Mouse (Mus musculus): Measurements from ENCODE around the gene Islr2.

The Islr2 gene

DNA sequence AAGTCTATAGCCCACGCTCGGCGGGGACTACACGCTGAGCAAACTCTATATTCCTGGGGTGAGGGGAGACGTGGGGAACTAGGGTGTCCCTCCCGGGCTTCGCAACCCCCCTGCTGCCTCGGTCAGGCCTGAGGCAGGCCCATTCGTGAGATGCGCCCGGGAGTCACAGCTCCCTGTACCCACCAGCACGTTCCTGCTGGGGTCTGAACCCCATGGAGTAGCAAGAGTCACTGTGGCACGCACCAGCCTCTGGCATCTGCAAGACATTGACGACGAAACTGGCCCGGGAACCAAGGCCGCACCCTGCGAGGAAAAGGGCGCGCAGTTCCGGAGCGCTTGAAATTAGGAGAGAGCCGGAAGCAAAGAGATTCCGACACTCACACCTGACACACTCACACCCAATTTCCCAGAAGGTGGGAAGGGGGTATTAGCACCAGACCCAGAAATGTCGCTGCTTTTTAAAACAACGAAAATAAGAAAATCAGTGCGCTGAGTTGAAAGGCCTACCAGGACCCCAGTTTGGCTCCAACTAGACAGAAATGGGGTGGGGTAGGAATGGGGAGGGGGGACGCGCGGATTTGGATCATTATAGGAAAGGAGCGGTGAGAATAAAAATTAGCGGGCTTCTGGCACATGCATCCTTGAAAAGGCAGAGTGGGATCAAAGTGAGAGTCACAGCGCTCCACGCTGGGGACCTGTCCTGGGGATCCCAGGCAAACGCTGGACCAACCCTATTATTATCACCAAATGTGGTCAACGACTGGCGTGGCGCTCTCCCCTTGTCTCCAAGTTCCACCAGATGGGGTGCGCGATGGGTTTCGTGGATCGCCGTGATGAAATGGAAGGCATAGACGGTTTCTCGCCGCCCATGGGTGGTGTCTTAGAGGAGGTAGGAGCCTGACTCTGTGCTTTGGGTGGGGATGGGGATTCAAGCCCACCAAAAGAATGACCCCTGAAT, 7.2 kb downstream of the Islr2 start:
- no peak for DNase-seq (ENCODE audit: low spot score)

DNA sequence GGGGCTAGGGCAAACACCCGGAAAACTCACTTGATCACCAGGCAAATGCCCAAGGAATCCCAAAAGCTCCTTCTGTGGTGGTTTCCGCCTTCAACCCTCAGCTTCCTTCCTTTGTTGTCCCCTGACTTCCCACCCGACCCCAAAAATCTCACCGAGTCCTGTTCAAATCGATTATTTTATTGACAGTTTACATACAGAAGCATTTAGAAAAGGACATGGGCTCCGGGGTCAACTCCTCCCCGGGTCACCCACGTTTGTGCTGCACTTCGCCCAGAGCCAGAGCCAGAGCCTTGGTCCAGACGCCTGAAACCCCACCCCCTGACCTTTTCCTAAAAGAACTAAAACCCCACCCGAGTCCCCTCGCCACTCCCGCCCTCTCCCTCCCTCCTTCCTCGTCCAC, 8.0 kb downstream of the Islr2 start:
- no peak for DNase-seq (ENCODE audit: low spot score)

DNA sequence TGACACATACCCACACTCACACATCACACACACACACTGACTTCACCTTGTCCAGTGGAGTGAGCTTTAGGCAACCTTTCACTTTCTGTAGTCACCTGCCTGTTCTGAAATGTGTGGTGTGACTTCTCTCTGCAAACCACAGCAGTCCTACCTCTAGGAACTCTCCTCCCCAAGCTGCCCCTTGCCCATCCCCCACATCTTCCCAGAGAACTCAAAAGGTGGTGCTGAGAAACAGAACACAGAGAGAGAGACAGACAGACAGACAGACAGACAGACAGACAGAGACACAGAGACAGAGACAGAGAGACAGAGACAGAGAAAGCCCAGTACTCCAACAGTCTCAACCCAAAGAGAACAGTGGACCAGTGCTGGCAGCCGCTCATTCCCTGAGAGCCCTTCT, 8.4 kb downstream of the Islr2 start:
- no peak for DNase-seq (ENCODE audit: low spot score)

DNA sequence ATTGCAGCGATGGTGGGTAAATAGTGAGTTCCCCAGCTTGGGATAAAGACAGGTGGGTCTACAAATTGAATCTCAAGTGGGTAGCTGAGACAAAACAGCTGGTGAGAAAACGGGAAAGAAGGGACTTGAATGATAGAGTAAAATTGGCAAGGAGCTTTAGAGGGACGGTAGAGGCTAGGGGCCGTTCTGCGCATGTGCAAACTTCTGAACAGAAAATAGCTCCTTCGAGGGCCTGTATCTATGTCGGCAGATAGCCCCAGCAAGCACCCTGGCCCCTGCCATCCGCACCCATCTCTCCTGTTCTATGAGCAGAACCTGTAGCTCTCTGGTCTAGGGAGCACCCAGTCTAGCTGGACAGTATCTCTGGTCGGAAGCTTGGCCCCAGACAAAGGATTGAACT, 9.9 kb downstream of the Islr2 start:
- no peak for DNase-seq (ENCODE audit: low spot score)

DNA sequence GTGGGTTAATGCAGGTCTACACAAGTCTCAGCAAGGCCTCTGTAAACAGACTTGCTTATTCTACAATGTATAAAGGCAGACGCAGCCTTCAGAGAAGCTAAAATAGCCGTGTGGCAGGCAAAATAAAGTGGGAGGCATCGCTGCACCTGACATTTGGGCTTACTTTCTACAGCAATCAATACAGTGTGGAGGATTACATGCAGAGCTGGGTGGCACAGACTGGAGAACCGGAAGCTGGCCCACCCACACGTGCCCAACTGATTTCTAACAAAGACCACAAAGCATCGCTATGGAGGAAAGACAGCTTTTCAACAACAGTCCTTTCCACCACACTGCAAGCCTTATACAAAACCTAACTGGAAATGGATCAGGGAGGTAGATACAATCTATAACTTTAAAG, 19.7 kb downstream of the Islr2 start:
- no peak for DNase-seq (ENCODE audit: low spot score)

DNA sequence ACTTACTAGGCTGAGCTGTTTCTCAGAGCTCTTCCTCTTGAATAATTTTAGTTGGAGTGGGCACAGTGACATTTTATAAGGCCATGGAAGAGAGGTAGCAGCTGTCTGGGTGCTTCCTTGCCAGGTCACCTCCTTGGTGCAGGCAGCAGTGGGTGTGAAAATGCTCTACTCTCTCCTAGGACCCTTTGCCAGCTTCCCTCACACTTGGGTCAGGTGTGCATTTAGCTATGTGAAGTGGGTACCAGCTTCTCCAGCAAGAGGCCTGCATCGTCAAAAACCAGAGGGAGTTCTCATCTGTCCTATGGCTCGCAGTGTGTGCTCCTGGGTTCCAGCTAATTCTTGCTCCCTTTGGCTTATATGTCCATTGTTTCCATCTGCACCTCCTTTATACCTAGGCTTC, 24.7 kb downstream of the Islr2 start:
- no peak for DNase-seq (ENCODE audit: low spot score)

DNA sequence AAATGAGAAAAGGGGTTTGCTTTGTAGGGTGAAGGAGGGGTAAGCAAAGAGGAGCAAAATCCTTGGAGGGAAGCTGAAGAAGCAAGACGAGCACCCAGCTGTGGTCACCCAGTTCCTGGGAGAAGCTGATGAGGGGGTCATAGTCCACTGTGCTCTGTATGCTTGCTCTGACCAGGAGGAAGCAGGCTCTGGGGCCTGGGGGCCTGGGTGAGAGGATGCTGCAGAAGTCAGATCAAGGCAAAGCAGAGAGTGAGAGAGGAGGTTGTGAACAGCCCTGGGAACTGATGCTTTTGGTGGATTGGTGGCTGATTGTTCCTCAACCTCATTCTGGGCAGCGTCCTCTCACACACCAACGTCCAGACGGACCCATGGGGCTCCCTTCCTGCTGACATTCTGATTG, 27.0 kb downstream of the Islr2 start:
- no peak for DNase-seq (ENCODE audit: low spot score)

DNA sequence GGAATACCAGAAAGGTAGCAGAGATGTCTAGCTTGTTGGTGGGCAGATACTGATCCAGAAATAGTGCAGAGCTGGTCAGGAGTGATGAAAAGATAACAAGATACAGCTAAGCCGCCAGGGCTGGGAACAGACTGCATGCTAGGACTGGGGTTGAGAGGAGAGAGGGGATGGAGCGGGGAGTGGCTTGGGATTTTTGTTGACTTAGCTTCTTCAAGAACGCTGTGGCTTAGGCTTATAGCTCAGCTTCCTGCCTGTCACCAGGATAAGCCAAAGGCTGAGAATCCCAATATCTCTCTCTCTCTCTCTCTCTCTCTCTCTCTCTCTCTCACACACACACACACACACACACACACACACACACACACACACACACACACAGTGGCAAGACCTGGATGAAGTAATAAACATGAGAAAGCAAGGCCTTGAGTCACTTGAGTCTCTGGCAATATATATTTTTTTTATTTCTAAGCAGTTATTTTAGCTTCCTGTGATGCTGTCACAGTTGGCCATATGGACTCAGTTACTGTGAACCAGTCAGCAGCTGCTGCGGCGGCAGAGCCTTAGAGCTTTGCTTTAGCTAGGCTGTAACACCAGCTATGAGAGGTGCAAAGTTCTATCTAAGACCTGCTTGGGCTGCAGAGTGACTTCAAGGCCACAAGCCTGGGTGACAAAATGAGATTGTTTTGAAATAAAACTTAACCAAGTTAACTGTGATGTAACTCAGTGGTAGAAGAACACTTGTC, 28.2 kb downstream of the Islr2 start:
- DNase-seq (ENCODE audit: low spot score): no peak

DNA sequence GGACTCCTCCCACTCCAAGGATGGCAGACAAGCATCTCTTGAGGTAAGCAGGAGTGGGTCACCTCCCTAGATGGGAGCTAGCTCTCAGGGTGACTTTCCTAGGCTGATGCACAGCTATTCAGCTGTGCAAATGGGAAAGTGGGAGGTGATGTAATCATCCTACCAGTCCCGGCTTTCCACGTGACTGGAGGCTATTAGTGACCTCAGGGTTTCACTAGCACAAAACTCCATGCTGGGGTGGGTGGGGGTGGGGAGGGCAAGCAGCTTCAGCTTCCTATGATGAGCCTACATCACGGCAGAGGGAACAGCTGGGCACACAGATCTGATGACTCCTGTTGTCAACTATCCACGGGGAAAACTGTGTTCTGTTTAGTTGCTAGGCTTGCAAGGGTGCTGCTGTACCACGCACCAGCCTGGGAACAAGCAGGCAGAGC, 29.3 kb downstream of the Islr2 start:
- no peak for DNase-seq (ENCODE audit: low spot score)

DNA sequence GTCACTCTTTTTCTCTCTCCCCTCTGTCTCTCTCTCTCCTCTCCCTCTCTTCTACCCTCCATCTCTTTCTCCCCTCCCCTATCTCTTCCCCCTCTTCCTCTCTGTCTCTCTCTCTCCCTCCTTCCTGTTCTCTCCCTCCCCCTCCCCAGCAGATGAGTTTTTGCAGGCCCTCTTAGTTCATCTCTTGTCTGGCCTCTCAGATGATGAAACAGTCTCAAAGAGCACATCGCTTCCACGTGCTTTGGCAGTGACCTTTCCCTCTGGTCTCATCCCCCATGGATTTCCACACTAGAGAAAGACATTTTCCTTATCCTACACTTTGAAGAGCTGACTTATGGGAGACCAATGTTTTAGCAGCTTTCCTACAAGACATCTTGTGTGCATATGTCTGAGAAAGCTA, 31.3 kb downstream of the Islr2 start:
- DNase-seq (ENCODE audit: low spot score): no peak

DNA sequence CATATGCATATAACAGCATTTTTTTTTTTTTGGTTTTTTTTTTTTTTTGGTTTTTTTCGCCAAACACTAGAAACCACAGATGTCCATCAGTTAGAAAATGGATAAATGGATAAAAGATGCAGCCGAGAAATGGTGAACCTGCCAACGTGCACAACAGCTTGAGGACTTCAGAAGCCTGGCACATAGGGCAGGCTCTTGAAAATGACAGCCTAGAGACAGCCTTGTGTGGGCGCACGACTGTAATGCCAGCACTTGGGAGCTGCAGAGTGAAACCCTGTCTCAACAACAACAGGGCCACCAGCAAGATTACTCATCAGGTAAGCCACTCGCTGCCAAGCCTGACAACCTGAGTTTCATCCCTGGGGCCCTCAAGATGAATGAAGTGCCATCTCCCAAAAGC, 34.7 kb downstream of the Islr2 start:
- no peak for DNase-seq (ENCODE audit: low spot score)

DNA sequence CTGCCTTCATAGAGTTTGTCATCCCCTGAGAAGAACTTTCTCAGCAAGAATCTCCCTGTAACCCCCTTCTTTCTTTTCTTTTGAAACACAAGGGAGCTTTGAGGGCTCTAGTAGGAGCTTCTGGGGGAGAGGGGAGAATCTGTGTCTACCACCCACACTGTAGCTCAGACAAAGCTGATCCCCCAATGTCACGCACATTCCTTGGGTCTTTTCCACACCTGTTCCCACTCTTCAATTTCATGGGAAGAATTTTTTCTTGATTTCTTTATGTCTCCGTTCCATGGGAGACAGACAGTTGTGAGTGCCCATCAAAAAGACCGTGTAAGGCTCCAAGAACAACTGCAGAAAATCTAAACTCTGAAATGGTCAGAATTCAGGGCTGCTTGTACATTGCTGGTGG, 35.2 kb downstream of the Islr2 start:
- no peak for DNase-seq (ENCODE audit: low spot score)

DNA sequence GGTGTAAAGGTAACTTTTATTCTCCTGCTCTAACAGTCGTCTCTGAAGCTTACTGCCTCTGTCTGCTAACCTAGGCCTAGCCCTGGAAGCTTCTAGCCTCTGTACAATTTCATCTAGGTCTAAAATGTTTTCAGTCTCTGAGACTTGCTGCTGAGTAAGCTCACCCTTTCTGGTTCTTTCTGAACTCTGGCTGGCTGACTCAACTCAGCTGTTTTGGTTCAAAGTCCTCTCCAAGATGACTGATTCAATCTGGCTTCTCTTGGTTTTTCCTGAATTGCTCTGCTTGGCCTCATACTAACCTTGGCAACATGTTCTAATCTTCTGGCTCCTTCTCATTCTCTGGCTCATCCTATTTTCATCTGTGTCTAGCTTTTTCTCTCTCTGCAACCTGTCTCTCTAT, 38.3 kb downstream of the Islr2 start:
- no peak for DNase-seq (ENCODE audit: low spot score)

DNA sequence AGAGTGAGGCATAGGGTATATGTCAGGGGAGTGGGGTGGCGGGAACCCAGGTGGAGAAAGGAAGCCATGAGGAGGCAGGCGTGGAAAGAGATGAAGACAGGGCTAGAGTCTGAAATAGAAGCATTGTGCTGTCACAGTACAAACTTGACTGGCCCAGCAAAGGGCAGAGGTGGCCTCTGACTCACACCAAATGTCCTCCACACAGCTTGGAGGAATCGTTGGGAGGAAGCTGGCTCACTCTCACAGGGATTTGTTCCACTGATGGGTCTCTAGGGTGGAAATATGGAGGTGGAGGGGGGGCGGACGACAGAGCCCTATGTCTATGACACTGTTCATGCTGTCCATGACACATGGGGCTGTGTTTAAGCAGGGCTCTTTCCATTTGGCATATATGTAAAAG, 41.0 kb downstream of the Islr2 start:
- no peak for DNase-seq (ENCODE audit: low spot score)

DNA sequence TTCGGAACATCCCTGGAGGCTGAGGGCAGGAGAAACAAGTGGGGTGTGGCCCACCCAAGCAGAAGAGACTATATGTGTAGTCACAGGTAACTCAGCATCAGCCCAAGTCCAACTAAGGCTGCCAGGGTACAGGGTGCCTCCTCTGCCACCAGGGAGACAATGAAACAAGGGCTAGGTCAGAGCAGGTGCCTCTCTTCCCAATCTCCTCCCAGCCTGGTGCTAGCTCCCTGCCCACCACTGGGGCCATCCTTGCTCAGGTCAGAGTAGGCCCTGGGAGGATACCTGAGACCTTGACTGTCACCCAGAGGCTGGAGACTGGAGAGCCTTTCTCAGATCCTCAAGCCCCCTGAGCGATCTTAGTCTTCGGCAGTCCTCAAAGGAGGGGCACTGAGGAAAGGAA, 41.9 kb downstream of the Islr2 start:
- DNase-seq (ENCODE audit: low spot score): no peak

DNA sequence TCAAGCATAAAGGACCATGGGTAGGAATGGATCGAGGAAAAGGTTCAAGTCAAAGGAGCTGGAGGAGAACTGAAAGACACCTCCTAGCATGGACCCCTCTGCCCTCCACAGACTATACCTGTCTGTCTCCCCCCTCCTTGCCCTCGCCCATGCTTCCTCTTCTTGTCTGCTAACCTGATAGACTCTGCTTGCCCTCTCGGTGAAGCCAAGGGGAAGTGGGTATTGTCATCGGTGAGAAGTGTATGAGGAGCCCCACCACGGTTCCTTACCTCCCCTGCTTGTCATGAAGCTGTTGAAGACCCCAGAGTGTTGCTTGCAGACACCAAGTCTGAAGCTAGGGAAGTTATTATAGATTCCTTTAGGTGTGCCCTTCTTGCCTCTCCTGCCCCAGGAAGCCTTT, 43.8 kb downstream of the Islr2 start:
- no peak for DNase-seq (ENCODE audit: low spot score)

DNA sequence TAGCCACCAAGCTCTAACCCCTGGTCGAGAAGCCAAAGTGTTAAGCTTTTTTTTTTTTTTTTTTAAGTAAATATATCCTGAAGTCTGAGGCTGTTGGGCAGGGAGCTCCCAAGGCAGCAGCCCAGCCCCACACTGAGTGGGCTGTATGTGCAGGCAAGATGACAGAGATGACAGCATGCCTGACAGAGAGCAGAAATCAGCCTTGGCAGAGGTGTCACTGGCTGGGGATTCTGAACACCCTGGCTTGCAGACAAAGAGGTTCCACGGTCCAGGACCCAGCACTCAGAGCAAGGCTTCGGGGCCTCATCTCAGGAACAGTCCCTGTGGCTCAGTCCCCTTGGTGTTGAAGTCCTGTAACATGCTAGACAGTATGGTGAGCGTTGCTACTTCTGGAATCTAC, 44.3 kb downstream of the Islr2 start:
- DNase-seq (ENCODE audit: low spot score): no peak

DNA sequence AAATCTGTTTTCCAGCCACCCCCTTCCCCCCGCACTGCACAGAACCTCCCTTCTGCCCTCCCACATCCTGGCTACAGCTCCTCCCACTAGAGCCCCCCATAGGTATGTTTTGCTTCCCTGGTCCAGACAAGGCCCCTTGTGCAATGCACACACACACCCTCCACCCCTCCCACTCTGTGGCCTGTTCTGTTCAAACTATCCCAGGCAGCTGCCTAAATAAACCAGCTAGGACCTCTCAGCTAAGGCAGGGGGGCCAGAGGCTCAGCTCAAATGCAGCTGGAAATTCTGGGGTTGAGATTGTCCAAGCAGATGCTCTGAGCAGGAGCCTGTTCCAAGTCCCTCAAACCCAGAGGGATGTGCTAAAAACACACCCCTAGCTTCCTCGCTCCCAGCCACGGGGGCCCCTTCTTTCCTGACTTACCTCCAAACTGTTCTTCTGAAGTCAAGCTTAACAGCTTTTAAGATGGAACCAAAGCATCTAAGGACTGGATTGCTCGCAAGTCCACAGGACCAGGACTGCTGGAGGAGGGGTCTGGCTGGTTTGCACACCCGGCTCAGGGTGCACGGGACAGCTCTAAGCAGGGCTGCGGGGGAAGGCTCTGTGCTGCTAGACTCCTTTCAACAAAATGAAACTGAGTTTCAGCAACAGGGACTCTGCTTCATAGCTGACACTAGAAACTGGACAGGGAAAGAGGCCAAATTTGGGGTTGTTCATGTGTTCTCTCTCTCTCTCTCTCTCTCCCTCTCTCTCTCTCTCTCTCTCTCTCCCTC, 45.4 kb downstream of the Islr2 start:
- no peak for DNase-seq (ENCODE audit: low spot score)

DNA sequence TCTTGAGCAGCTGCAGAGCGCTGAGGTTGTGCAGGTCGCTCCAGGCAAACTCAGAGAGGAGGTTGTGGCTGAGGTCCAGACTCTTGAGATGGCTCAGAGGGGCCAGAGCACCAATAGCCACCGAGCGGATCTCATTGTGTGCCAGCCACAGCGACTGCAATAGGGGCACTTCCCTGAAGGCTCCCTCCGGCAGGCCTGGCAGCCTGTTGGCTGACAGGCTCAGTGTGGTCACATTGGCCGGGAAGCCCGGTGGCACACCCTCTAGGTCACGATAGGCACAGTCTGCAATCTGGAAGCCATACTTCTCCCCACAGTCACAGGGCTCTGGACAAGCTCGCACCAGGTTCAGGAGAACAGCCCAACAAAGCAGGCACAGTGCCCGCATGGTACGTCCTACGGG, 46.3 kb downstream of the Islr2 start:
- no peak for DNase-seq (ENCODE audit: low spot score)

DNA sequence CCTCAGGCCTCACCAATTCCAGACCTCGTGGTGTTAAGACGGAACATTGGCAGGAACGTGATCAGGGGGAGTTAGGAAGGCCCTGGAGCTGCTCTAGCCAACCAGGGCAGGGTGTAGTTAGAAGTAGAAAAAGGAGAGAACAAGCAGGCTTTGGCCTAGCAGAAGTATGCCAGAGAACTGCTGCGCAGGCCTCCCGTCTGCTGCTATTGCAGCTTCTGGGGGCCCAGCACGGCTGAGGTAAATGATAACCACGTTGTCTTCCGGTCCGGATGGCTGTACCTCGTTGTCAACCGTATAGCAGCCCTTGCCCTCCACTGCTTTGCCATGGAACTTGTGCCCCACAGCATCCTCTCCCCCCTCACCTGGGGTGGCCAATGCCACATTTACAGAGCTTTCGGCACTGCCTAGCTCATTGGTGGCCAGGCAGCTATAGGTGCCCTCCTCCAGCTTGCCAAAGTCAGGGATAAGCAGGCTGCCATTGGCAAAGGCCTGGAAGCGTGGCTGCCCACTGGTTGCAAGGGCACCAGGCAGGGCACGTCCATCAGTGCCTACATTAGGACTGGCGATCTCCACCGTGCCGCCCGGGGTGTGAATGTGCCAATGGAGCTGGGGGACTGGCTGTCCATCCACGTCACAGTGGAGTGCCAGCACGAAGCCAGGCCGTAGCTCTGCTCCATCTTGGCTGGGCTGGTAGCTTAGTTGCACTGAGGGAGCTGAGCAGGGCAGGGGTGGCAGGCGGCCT, 47.1 kb downstream of the Islr2 start:
- no peak for DNase-seq (ENCODE audit: low spot score)

DNA sequence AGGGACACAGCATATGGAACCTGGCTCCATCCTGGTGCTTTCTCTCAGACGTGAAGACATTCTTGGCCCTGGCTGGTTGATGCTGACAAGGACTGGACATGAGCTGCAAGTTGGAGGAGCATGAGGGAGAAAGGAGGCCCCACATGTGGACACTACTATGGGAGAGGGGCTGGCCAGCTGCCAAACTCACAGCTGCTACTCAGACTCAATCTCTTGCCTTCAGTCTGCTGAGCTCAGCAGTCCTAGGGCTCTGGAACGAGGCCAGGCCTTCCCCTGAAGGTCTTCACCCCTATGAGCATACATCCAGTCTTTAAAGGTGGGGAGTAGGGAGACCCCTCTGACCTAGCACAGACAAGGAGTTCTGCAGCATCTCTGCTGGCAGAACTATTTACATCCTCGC, 48.8 kb downstream of the Islr2 start:
- no peak for DNase-seq (ENCODE audit: low spot score)

DNA sequence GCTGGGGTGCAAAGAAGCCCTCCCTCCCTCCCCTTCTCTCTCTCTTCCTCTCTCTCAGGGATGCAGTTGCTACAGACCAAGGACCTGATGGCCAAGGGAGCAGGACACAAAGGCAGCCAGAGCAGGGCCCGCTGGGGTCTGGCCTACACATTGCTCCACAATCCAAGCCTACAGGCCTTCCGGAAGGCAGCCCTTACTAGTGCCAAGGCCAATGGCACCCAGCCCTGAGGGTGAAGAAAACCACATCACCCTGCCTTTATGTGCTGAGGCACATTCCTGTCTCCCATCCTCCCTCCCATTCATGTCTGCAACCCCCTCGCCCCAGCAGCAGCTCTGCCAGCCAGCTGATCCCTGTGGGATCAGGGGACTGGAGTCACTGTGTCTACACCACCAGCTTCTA, 51.0 kb downstream of the Islr2 start:
- DNase-seq (ENCODE audit: low spot score): no peak
